Mouse (Mus musculus) megakaryocyte-erythroid progenitor cell, adult 5-6 weeks (primary cell): Measurements from ENCODE around the gene Tanc2. TPM values are rescaled to one million over a fixed set of nuclear protein-coding genes. Genes with fewer than 3 reads are reported as not detected.

Source experiments
- ATAC-seq: replicated peaks from 2 replicates; pipeline ENCODE4 v1.8.0; 2016; ENCODE audit warnings: mild to moderate bottlenecking, inconsistent platforms; ENCODE audit not compliant: severe bottlenecking, poor library complexity, low FRiP score, low TSS enrichment
- total RNA-seq, 2 experiments: library from RNA; stranded (forward) in 1 of 2; stranded (reverse) in 1 of 2; fragments of 200-1000, 215-1000 nt in 1 of 2; fragments of >200 nt in 1 of 2; fragmentation: Nextera tagmentation in 1 of 2; gene quantifications; 2 replicates each; pipeline ENCODE4 v1.2.3; 2014 to 2017

The Tanc2 gene
- total RNA-seq, 2 experiments from 2014 or later = 0.80 to 0.83 TPM

DNA sequence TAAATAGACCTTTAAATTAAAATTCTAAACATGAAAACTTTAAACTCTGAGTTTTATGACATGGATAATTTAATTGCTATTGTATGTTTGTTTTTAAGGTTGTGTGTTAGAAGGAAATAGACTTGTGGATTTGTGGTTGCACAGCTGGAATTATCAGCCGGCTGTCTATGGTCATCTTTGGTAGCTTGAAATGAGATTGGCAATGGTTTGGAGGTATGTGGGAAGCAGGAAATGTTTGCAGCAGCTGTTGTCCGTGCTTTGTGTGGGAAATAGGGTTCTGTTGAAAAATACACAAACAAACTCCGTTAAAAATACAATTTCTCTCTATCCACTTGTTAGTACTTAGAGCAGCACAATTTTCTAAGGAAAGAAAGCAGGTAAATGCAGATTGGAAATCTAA, 215.0 kb downstream of the Tanc2 start:
- ATAC-seq = no peak

DNA sequence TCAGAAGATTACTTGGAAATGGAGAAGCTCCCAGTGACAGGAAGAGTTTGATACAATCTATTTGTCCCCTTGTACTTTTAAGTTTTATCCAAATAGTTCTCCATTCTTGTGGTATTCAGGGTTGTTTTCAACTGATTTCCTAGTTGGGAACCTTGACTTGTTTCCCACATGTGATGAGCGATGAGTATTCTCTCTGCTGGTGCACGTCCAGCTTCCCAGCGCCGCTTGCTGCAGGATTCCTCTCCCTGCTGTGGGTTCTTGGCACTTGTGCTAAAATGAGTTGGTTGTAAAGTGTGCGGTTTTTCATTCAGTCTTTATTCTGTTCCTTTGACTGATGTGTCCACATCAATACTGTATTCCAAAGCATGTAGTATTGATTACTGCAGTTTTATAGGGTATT, 217.3 kb downstream of the Tanc2 start:
- ATAC-seq = no peak

DNA sequence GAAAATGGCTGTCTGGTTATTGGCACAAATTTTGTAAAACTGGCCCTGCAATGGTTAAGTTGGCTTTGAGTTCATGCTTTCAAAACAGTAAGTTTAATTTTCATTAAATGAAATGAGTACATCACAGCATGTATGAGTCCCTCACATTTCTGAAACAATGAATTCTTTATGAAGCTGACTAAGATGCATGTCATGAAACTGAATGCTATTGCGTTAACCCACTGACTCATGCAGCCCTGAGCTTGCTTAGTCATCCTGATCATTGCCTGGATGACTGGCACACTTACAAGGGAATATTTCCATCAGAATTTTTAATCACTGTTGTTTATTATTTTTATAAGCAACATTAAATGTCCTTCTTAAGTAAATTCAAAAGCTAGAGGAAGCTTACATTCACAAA, 233.5 kb downstream of the Tanc2 start:
- ATAC-seq = no peak

DNA sequence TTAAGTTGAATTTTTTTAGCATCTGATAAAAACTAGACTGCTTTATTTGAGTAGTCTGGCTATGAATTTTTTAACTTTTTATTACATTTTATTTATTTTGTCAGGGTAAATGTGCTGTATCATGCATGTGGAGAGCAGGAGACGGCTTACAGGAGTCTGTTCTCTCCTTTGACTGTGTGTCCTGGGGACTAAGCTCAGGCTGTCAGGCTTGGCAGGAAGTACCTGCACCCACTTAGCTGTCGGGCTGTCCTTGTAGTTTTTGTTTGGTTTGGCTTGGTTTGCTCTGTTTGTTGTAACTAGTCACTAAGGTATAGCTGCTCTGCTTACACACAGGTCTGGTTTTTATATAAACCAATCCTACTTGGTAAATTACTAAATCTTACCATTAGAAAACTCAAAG, 234.0 kb downstream of the Tanc2 start:
- no peak for ATAC-seq

DNA sequence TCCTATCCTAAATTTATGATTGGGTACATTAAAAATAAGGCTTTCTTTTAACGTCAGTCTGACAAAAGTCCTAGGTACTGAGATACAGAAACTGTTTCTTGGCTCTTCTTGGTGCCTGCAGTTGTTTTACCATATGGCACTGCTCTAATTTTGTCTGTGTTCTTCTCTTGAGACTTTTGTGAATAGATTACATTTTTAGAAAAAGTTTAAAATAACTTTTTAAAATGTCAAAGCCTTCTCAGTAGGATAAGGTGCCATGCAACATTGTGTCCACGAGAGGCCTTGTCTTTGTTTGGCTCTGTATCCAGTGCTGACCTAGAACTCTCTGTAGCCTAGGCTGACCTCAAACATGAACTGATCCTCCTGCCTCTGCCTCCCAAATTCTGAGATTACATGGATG, 238.4 kb downstream of the Tanc2 start:
- ATAC-seq = no peak

DNA sequence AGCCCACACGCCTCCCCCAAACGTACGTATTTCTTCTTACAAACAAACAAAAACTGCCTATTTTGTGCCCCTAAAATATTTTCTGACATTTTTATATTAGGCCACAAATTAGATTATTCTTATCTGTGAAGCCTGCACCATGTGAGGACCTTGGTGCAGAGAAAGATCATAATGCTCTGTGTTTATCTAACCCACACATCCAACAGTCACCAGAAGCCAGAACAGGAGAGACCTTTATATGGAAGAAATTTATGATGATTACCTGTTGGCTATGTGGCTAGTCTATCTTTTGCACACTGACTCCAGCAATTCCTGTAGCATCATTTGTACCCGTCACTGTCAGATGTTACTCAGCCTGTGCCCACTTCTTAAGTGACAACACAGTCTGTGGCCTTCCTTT, 245.4 kb downstream of the Tanc2 start:
- ATAC-seq = peak; percentile 78

DNA sequence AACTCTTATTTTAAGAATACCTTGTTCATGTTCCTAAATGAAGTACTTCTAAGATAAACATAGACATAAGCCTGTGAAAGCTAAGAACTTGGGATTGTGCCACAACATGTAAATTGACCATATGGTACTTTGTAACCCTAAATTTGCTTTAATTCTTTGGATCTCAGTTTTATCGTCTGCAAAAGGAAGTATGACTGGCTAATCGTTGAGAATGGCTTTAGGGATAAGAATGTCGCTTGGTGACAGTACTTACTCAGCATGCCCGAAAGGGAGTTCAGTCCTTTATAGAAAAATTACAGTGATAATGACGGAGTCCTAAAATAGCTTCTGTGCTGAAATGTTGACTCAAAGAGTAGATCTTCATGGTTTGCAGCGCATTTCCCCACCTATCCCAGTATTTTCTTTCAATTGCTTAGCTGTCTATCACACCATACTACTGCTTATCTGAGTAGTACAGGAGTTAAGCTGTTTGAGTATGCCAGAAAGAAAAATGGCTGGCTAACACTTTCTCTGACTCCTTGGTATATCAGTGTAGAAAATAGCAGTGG, 246.6 kb downstream of the Tanc2 start:
- peak; percentile 84 for ATAC-seq

DNA sequence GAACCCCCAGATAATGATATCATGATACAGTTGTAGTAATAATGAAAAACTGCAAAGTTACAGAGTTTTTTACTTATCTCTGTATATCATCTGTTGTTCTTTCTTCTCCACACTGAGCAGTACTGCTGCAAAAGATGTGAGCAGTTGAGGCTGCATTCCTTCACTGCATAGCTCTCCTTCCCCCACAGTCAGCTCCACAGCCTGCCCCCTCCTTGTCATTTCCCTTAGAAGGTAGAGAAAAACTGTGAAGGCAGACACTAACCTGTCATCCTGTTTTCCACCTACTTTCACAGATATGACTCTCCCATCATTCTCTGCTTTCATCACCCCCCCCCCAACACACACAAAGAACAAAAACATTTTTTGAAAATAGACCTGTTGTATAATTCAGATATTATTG, 248.2 kb downstream of the Tanc2 start:
- no peak for ATAC-seq

DNA sequence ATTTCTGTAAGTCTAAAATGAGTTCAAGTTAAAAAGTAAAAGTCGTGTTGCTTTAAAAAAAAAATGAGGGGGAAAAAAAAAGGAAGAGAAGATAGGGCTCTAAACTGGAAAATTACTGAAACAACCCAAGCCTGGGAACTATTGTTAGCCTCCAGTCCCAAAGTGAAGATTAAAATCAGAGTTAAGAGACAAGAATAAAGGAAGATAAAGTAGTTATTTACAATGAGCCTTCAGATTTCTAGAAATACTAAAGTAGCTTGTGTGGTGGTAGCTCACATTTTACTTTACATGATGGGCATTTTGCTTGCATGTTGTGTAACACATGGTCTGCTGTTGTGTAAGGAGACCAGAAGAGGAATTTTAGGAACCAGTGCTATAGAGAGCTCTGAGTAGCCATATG, 256.1 kb downstream of the Tanc2 start:
- ATAC-seq = no peak

DNA sequence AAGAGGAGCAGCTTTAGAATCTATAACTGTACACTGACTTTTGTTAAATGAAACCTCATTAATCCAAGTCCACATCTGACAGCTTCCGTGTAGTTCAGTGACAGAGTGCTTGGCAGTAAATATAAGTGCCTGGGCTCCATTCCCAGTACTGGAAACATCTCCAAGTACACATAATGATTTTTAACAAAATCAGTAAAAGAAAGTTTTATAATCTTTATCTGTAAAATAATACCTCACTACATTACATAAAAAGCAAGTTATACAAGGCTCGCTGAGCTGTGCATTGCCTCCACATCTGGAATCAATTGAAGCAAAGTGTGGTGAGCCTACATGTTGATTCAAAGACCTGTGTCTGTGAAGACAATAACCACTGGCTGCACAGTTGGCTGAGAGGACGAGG, 265.7 kb downstream of the Tanc2 start:
- no peak for ATAC-seq

DNA sequence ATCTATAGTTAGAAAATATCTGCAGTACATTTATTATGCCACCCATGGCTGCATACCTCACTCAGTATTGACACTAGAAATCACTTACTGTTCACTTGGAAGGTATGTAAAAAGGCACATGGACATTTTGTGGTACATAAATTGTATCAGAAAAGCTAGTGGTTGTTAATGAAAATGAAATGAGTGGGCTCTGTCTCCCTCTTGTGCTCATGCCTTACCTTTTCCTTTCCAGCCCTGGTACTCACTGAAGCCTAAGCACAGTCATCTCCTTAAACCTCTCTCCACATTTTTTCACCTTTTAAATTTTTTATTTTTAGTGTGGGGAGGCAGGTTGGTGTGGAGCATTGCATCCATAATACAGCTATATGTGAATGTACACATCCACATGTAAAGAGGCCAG, 268.3 kb downstream of the Tanc2 start:
- peak; percentile 70 for ATAC-seq

DNA sequence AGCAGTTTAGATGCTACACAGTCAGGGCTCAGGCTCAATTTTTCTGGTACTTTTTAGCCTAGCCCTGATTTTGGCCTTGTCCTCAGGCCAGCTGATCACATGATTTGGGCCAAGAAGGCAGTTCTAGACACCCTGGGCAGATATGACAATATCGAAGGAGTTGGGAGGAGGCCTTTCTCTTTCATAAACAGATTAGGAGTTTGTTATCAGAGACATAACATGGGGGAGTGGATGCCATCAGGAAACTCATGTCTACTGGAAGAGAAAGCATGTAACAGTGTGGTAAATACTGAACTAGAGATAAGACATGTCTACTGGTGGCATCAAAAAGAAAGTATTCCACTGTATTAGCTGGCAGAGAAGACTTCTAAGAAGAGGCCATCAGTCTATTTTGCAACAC, 295.8 kb downstream of the Tanc2 start:
- ATAC-seq = peak; percentile 60

DNA sequence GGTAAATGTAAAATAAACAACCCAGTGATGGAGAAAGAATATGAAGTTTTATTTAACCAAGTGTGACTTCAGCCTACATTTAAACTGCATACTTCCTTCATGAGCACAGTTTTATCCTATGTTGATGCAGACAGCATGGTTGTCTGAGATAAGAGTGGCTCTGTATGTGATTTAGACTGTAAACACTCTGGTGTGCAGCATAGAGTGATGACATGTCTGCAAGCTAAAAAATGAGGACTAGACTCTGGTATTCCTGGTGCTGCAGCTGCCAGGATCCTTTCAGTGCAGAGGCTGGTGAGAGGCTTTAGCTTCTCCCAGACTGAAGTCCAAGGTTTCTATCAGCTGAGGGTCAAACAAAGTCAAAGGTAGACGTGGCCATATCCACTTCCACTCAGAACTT, 297.5 kb downstream of the Tanc2 start:
- 0 out of 2 replicates have a peak, but pooled peaks have one; percentile 54 for ATAC-seq

DNA sequence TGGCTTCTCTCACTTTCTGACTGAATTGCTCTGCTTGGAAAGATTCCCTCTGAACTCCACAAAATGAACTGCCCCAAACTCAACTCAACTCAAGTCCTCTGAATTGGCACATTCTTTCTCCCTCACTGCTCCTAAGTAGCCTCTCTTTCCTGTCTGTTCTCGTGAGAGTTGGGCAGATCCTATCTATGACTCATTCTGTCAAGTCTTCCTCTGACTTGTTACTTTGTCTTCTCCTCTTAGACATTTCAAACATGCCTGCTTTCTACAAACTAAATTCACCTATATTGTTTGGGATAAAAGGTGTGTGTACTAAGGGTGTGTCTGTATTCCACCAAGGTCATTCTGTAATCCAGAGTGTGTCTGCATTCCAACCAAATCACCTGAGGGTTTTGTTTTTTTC, 309.4 kb downstream of the Tanc2 start:
- no peak for ATAC-seq

DNA sequence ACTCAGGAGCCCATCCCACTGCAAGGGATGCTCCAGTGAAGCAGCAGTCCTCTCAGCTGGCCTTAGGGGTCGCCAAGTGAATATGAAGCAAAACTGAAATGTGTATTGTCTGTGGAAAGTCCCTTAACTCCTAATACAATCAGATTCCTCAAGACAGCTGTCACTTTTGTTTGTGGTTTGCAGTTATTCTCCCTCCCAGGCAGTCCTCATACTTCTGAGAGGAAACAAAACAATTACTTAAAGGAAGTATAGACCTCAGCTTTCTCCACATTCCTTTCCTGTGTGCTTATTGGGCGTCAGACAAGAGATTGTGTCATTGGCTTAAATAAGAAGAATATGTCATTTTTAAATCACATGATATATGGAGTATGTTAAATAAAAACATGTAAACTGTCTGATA, 311.7 kb downstream of the Tanc2 start:
- no peak for ATAC-seq

DNA sequence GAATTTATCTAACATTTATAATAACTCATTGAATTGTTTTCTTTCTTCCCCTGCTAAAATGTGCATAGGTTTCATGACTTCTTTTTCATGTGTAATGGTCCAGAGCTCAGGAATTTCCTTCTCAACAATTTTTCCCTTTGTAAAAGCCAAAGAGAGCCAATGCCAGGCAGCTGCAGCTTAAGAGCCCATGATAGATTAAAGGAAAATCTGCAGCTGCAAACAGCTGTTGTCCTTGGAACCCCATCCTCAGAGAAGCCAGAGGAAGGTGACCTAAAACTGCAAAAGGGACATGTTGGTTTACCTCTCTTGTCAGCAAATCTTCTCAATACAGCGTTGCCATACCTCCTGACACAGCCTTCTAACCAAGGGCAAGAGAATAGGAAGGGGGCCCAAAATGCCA, 313.2 kb downstream of the Tanc2 start:
- ATAC-seq = no peak

DNA sequence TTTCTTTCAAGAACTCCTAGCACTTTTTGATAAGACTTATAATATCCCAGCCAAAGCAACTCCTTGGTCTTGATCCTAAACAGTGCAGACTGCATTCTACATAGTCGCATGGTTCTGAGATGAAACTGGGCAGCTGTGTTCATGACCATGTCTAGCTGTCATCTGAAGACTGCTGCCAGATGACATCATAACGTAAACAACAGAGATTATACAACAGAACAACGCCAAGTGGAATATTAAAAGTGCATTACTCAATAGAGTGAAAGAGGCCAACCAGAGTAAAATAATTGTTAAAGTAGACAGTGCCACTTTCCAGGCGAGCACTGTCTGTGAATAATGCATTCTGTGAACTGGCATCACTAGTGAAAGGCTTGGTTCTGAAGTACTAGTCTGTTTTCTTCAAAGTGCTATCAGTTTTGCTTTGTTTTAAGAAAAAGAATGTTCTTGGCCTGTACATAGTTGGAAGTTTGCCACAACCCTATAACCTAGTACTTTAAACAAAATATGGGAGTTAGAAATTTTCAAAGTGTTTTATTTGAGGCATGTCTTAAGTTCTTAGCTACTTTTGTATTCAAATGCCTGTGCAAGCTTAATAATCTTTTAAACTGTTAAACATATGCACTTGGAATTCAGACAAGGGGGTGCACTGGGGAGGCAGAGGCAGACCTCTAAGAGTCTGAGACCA, 315.9 kb downstream of the Tanc2 start:
- ATAC-seq = no peak

DNA sequence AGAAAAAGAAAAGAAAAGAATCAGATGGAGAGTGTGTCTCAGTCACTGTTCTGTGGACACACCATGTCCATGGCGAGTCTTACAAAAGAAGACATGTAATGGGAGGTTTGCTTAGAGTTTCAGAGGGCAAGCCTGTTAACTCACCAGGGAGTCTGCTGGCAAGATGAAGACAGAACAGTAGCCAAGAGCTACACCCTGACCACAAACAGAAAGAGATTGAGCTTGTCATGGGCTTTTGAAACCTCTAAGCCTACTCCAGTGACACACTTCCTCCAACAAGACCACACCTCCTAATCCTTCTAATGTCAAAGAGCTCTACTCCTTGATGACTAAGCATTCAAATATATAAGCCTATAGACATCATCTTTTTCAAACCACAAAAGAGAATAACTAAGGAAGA, 317.6 kb downstream of the Tanc2 start:
- ATAC-seq = no peak

DNA sequence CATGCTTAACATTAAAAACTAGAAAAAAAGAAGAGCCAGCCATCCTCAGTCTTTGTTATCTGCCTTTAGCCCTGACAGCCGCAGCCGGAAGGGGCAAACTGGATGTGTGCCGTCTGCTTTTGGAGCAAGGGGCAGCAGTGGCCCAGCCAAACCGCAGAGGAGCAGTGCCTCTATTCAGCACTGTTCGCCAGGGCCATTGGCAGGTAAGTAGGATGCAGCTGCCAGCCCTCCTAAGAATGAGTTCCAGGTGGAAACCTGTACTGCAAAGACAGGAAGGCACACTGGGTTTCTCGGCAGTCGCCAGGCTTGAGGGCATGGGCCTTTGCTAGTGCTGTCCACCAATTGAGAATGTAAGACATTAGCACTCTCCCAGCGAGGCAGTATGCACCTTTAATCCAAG, 319.1 kb downstream of the Tanc2 start:
- ATAC-seq = no peak

DNA sequence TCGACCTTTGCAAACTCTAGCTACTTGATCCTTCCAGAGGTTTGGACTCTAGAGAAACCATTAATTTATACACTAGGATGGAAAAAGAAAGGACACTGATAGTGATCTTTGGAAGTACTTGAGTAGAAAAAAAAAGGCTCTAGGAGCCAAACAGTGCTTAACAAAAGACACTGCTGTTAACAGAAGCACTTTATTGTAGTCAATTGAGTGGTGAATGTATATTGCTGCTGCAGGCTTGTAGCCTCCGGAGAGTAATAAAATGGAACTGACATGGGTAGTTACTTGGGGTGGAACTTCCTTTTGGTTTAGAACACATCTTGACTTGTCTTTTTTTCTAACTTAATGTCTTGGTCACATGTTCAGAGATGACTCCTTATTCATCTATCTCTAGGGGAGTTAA, 319.8 kb downstream of the Tanc2 start:
- ATAC-seq = no peak

DNA sequence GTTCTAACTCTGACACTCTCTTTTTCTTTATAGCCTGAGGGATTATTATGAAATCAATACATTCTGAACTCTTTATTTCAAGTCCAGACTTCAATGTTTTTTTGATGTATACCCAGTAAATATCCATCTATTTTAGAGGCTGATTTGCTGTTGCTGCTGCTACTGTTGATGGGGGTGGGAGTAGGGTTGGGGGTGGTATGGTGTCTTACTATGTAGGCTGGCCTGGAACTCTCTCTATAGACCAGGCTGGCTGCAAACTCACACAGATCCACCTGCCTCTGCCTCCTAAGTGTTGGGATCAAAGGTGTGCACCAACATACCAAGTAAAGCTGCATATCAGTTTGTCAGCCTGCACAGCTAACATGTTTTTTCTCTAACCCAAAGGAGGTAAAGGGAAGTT, 321.4 kb downstream of the Tanc2 start:
- no peak for ATAC-seq
